Mouse (Mus musculus) embryonic fibroblast, embryonic 13.5 days (primary cell): ENCODE measurements at regions not wholly inside any gene's neighbourhood (a gene's known extent, or its start where the extent isn't known, plus 50 kb on each side); places are given as distances from the start of the nearest gene placed in this dataset.

ENCODE experiments used
- CTCF ChIP-seq: IDR thresholded peaks from 2 replicates; pipeline ENCODE4 v1.5.1; 2011; ENCODE audit warnings: mild to moderate bottlenecking, control low read depth, low read length, moderate library complexity, borderline replicate concordance; ENCODE audit not compliant: insufficient read depth
- POLR2A ChIP-seq: IDR thresholded peaks from 2 replicates; pipeline ENCODE4 v1.6.1; 2011; ENCODE audit warnings: low read depth, mild to moderate bottlenecking, control low read depth, low read length, moderate library complexity

- TF ChIP-seq CTCF (no peak), POLR2A (no peak)
Observed at GRCm38 (mm10) chr13:115977118-115977889, 332.2 kb downstream of the Isl1 start.
